In the genomic region with DNA sequence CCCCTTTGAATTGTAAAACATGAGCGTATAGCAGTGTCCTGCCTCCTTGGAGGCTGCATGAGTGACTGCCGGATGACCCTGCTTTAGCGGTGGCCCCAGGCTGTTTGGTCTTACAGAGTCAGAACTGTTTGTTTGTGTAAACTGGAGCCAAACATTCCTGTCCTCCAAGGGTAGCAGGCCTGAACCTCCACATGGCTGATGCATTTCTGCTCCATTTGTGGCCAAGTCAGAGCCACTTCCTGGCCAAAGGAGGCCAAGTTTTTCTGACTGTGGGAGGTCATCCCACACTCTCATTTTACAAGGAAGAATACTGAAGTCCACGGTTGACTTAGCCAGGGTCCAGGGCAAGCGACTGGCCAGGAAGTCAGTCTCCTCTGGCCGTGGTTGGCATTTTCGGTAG, we compare ENCODE assay signal across 20 mouse cellular contexts. TPM values are rescaled to one million over a fixed set of nuclear protein-coding genes. Genes with fewer than 3 reads are reported as not detected.
DNase-seq lines count a peak whose midpoint lies in the region; ATAC-seq lines count a peak whose summit lies in the region.
"Had no signal": no experiment of that assay in that cellular context is flagged by ENCODE, and none has a peak within 500 bp of the region (broad histone marks: within the 10 kb centered on the region; RNA-seq: fewer than 3 reads in every experiment).

No protein-coding gene starts in this region.

- no peaks in the 10 kb centered on the region for H3K27me3 ChIP-seq in kidney, embryonic 15.5 days
- H3K27me3 ChIP-seq: limb, embryonic 13.5 days; stomach, embryonic 15.5 days had no signal

- H3K4me3 ChIP-seq in kidney, embryonic 15.5 days (replicated peaks) = no peak overlapping the region
- H3K4me3 ChIP-seq: forebrain, embryonic 13.5 days; hindbrain, embryonic 15.5 days; layer of hippocampus, adult 2 months; limb, embryonic 13.5 days; neural tube, embryonic 12.5 days; stomach, embryonic 15.5 days had no signal

- H3K9me3 ChIP-seq in kidney, embryonic 15.5 days (replicated peaks) = no peaks in the 10 kb centered on the region
- H3K9me3 ChIP-seq: forebrain, embryonic 13.5 days; hindbrain, embryonic 15.5 days; limb, embryonic 13.5 days; neural tube, embryonic 12.5 days; stomach, embryonic 15.5 days had no signal

- no peak for ATAC-seq in kidney, embryonic 15.5 days (replicated peaks; ENCODE audit: low FRiP score)
- ATAC-seq: forebrain, embryonic 13.5 days had no signal

- no peak overlapping the region for H3K4me2 ChIP-seq in kidney, embryonic 15.5 days
- H3K4me2 ChIP-seq: forebrain, embryonic 13.5 days; hindbrain, embryonic 15.5 days; limb, embryonic 13.5 days; neural tube, embryonic 12.5 days; stomach, embryonic 15.5 days had no signal

- no peak overlapping the region for H3K27ac ChIP-seq in kidney, embryonic 15.5 days
- H3K27ac ChIP-seq: forebrain, embryonic 13.5 days; hindbrain, embryonic 15.5 days; layer of hippocampus, adult 2 months; limb, embryonic 13.5 days; macrophage; neural tube, embryonic 12.5 days; stomach, embryonic 15.5 days had no signal

- no peak overlapping the region for H3K9ac ChIP-seq in kidney, embryonic 15.5 days
- H3K9ac ChIP-seq: forebrain, embryonic 13.5 days; hindbrain, embryonic 15.5 days; limb, embryonic 13.5 days; neural tube, embryonic 12.5 days; stomach, embryonic 15.5 days had no signal

- H3K36me3 ChIP-seq in kidney, embryonic 15.5 days = no peaks in the 10 kb centered on the region
- H3K36me3 ChIP-seq: hindbrain, embryonic 15.5 days; limb, embryonic 13.5 days; neural tube, embryonic 12.5 days; stomach, embryonic 15.5 days had no signal

- peak; percentile 50 for DNase-seq in kidney, adult 18-20 months
- DNase-seq in fibroblast of lung, adult 2 months (ENCODE audit: low read depth) = peak; percentile 35
- peak; percentile 48 to 72 for DNase-seq in kidney, postnatal 25 days
- peak; percentile 64 for DNase-seq in lung, postnatal 36 days
- DNase-seq in right cerebral cortex, adult 2 months (ENCODE audit: low spot score in 2 of 2) = no peak
- no peak for DNase-seq in B cell, adult 2 months
- DNase-seq: adrenal gland, postnatal 10 days; cerebellum, postnatal 14 days; gastrocnemius, postnatal 10 days; midbrain, embryonic 14.5 days; thymus, postnatal 14 days had no signal

- 52% methylated on average over 7 of the region's 7 CpGs for WGBS in kidney, embryonic 15.5 days

- peaks cover 29% of the 10 kb centered on the region for H3K4me1 ChIP-seq in kidney, embryonic 15.5 days
- H3K4me1 ChIP-seq: forebrain, embryonic 13.5 days; hindbrain, embryonic 15.5 days; neural tube, embryonic 12.5 days; stomach, embryonic 15.5 days had no signal

RNA-seq across cellular contexts. Expression of gene Inmt, which starts 4.7 kb away (rescaled TPM):
- 5.9 and 6.1 TPM in 2 replicates for polyA plus RNA-seq in kidney, embryonic 15.5 days (2015; fragmentation: Nextera tagmentation; extraction: Ambion mirVana)
- polyA plus RNA-seq: forebrain, embryonic 13.5 days; heart, embryonic 16.5 days; hindbrain, embryonic 15.5 days; macrophage; midbrain, embryonic 14.5 days; neural tube, embryonic 12.5 days had no signal

RNA-seq across cellular contexts. Expression of gene Mindy4, which starts 23.6 kb away (rescaled TPM):
- polyA plus RNA-seq in kidney, embryonic 15.5 days (2015; fragmentation: Nextera tagmentation; extraction: Ambion mirVana) = 15.6 and 16.0 TPM in 2 replicates

RNA-seq across cellular contexts. Expression of gene Crhr2, which starts 46.7 kb away (rescaled TPM):
- polyA plus RNA-seq in kidney, embryonic 15.5 days (2015; fragmentation: Nextera tagmentation; extraction: Ambion mirVana) = 0.13 and 0.26 TPM in 2 replicates
- polyA plus RNA-seq: macrophage had no signal

Comparison
In these comparisons a context has a peak if more than half of its experiments do, and no peak if none do; other contexts are left out.
1. DNase-seq: peak in kidney, adult 18-20 months (single experiment), fibroblast of lung, adult 2 months (single experiment), kidney, postnatal 25 days (2 of 2) and lung, postnatal 36 days (single experiment); none in right cerebral cortex, adult 2 months (0 of 2) and B cell, adult 2 months (0 of 2).